8 mouse cellular contexts compared by ENCODE assay signal in genomic region chr19:32254739-32255344, GRCm38 (mm10).
DNase-seq lines count a peak whose midpoint lies in the region; ATAC-seq lines count a peak whose summit lies in the region.

No protein-coding gene starts in this region.

- WGBS in hindbrain, embryonic 12.5 days: 39% methylated on average over 8 of the region's 8 CpGs
- WGBS in hindbrain, embryonic 16.5 days: 41% methylated on average over 8 of the region's 8 CpGs
- 39% methylated on average over 8 of the region's 8 CpGs for WGBS in kidney, embryonic 15.5 days
- 28% methylated on average over 8 of the region's 8 CpGs for WGBS in midbrain, embryonic 14.5 days

- no peak for ATAC-seq in hindbrain, embryonic 12.5 days (ENCODE audit: low FRiP score)
- ATAC-seq in hindbrain, embryonic 16.5 days: no peak
- ATAC-seq in activated CD4-positive, CD25-positive, alpha-beta regulatory T cell, adult 4 months: peak; percentile 62
- peak; percentile 71 for ATAC-seq in kidney, embryonic 15.5 days (replicated peaks; ENCODE audit: low FRiP score)
- no peak for ATAC-seq in midbrain, embryonic 14.5 days (ENCODE audit: low FRiP score, low TSS enrichment)

- DNase-seq in midbrain, embryonic 14.5 days: no peak
- DNase-seq in left cerebral cortex, adult 18-20 months (ENCODE audit: low spot score in 2 of 2): no peak
- DNase-seq in layer of hippocampus, postnatal 14 days (ENCODE audit: low spot score in 2 of 2): no peak
- DNase-seq in gastrocnemius, postnatal 4 days (ENCODE audit: low spot score in 2 of 2): no peak

- H3K4me2 ChIP-seq in hindbrain, embryonic 12.5 days (replicated peaks): no peak overlapping the region
- H3K4me2 ChIP-seq in hindbrain, embryonic 16.5 days (ENCODE audit: low read length): no peak overlapping the region
- H3K4me2 ChIP-seq in kidney, embryonic 15.5 days: no peak overlapping the region
- no peak overlapping the region for H3K4me2 ChIP-seq in midbrain, embryonic 14.5 days (ENCODE audit: low read length)

- H3K36me3 ChIP-seq in hindbrain, embryonic 12.5 days: no peaks in the 10 kb centered on the region
- H3K36me3 ChIP-seq in hindbrain, embryonic 16.5 days (ENCODE audit: control insufficient read depth, insufficient read depth, low read length): no peaks in the 10 kb centered on the region
- H3K36me3 ChIP-seq in kidney, embryonic 15.5 days: no peaks in the 10 kb centered on the region
- H3K36me3 ChIP-seq in midbrain, embryonic 14.5 days (ENCODE audit: control insufficient read depth, insufficient read depth, low read length): no peaks in the 10 kb centered on the region

- no peak overlapping the region for H3K4me3 ChIP-seq in hindbrain, embryonic 12.5 days
- H3K4me3 ChIP-seq in hindbrain, embryonic 16.5 days (ENCODE audit: low read length): no peak overlapping the region
- H3K4me3 ChIP-seq in kidney, embryonic 15.5 days (replicated peaks): no peak overlapping the region
- H3K4me3 ChIP-seq in midbrain, embryonic 14.5 days (replicated peaks; ENCODE audit: low read depth, low read length): no peak overlapping the region

- peak overlapping the region; percentile 17; the same call in 1 of the 2 replicates for H3K27ac ChIP-seq in hindbrain, embryonic 12.5 days
- H3K27ac ChIP-seq in hindbrain, embryonic 16.5 days (ENCODE audit: low read depth, low read length): no peak overlapping the region
- peak overlapping the region; percentile 54 for H3K27ac ChIP-seq in kidney, embryonic 15.5 days
- 0 out of 2 replicates have a peak overlapping the region, but pooled peaks have one; percentile 32 for H3K27ac ChIP-seq in midbrain, embryonic 14.5 days (replicated peaks; ENCODE audit: low read depth, low read length)

- no peaks in the 10 kb centered on the region for H3K27me3 ChIP-seq in hindbrain, embryonic 12.5 days
- no peaks in the 10 kb centered on the region for H3K27me3 ChIP-seq in hindbrain, embryonic 16.5 days (replicated peaks; ENCODE audit: control insufficient read depth, insufficient read depth, low read length)
- no peaks in the 10 kb centered on the region for H3K27me3 ChIP-seq in kidney, embryonic 15.5 days
- H3K27me3 ChIP-seq in midbrain, embryonic 14.5 days (ENCODE audit: control insufficient read depth, insufficient read depth, low read length): no peaks in the 10 kb centered on the region

- no peaks in the 10 kb centered on the region for H3K9me3 ChIP-seq in hindbrain, embryonic 12.5 days (replicated peaks)
- H3K9me3 ChIP-seq in hindbrain, embryonic 16.5 days (ENCODE audit: control insufficient read depth, low read length): no peaks in the 10 kb centered on the region
- H3K9me3 ChIP-seq in kidney, embryonic 15.5 days (replicated peaks): no peaks in the 10 kb centered on the region
- no peaks in the 10 kb centered on the region for H3K9me3 ChIP-seq in midbrain, embryonic 14.5 days (ENCODE audit: control insufficient read depth, low read length)

- peaks cover 8% of the 10 kb centered on the region; the same call in 1 of the 2 replicates for H3K4me1 ChIP-seq in hindbrain, embryonic 12.5 days
- H3K4me1 ChIP-seq in hindbrain, embryonic 16.5 days (ENCODE audit: control insufficient read depth, insufficient read depth, low read depth, low read length): no peaks in the 10 kb centered on the region
- H3K4me1 ChIP-seq in kidney, embryonic 15.5 days: peaks cover 26% of the 10 kb centered on the region
- peaks cover 10% of the 10 kb centered on the region; the same call in 1 of the 2 replicates for H3K4me1 ChIP-seq in midbrain, embryonic 14.5 days (ENCODE audit: control insufficient read depth, insufficient read depth, low read length)

- no peak overlapping the region for H3K9ac ChIP-seq in hindbrain, embryonic 12.5 days
- no peak overlapping the region for H3K9ac ChIP-seq in hindbrain, embryonic 16.5 days (ENCODE audit: low read depth, low read length)
- H3K9ac ChIP-seq in kidney, embryonic 15.5 days: no peak overlapping the region
- no peak overlapping the region for H3K9ac ChIP-seq in midbrain, embryonic 14.5 days (replicated peaks; ENCODE audit: low read length)

Comparison
In these comparisons a context has a peak if more than half of its experiments do, and no peak if none do; other contexts are left out.
1. ATAC-seq: peak in activated CD4-positive, CD25-positive, alpha-beta regulatory T cell, adult 4 months (single experiment) and kidney, embryonic 15.5 days (single experiment); none in hindbrain, embryonic 12.5 days (single experiment), hindbrain, embryonic 16.5 days (single experiment) and midbrain, embryonic 14.5 days (single experiment).